Mouse (Mus musculus) layer of hippocampus, postnatal 14 days (tissue): ENCODE data around the gene Apoc2. TPM values are rescaled to one million over a fixed set of nuclear protein-coding genes. Genes with fewer than 3 reads are reported as not detected.

Experiments used
- DNase-seq, 2 experiments: peaks; one replicate each; pipeline ENCODE4 v3.0.0; 2021 to 2022; ENCODE audit warnings: low spot score in 2 of 2, mixed read lengths in 1 of 2
- long read RNA-seq, 2 experiments: library from polyadenylated mRNA; stranded (forward); transcript quantifications; one replicate each; pipeline ENCODE4 v2.0.0; 2021
- total RNA-seq, 2 experiments: library from RNA; stranded (reverse); gene quantifications; 2 replicates each; pipeline ENCODE4 v1.2.3; 2021

The Apoc2 gene
- total RNA-seq, result not detected
- long read RNA-seq, experiment 1, result 0 reads
- long read RNA-seq, experiment 2, result 0 reads

GRCm38 (mm10) chr7:19677872-19678271 lies at the start of gene Apoc2:
TSS of gene Apoc2 (minus strand) at chr7:19677941.
- no peak for DNase-seq

- no peak for DNase-seq
Measured at GRCm38 (mm10) chr7:19726541-19726940, 48.8 kb upstream of the Apoc2 start.

GRCm38 (mm10) chr7:19724167-19724566 lies 46.4 kb upstream of the Apoc2 start:
- no peak for DNase-seq

- no peak for DNase-seq
Measured at GRCm38 (mm10) chr7:19722754-19723195, 45.0 kb upstream of the Apoc2 start.

GRCm38 (mm10) chr7:19719200-19719599 lies 41.5 kb upstream of the Apoc2 start:
- DNase-seq, result no peak

- no peak for DNase-seq
Measured at GRCm38 (mm10) chr7:19718297-19718952, 40.7 kb upstream of the Apoc2 start.

GRCm38 (mm10) chr7:19717346-19717745 lies 39.6 kb upstream of the Apoc2 start:
- no peak for DNase-seq

GRCm38 (mm10) chr7:19716822-19717221 lies 39.1 kb upstream of the Apoc2 start:
- no peak for DNase-seq

- DNase-seq, result no peak
Measured at GRCm38 (mm10) chr7:19716055-19716682, 38.4 kb upstream of the Apoc2 start.

- DNase-seq, result peak; percentile 98 to 100
Measured at GRCm38 (mm10) chr7:19715239-19716054, 37.7 kb upstream of the Apoc2 start, which contains the start of gene Tomm40. TSS of gene Tomm40 (minus strand) at chr7:19715438.

GRCm38 (mm10) chr7:19714836-19715235 lies 37.1 kb upstream of the Apoc2 start:
- DNase-seq, result peak in 1 of 2 experiments; percentile 57

- DNase-seq, result no peak
Measured at GRCm38 (mm10) chr7:19713598-19713997, 35.9 kb upstream of the Apoc2 start.

GRCm38 (mm10) chr7:19713196-19713595 lies 35.5 kb upstream of the Apoc2 start:
- no peak for DNase-seq

- no peak for DNase-seq
Measured at GRCm38 (mm10) chr7:19712414-19712813, 34.7 kb upstream of the Apoc2 start.

- no peak for DNase-seq
Measured at GRCm38 (mm10) chr7:19710650-19711049, 32.9 kb upstream of the Apoc2 start.

GRCm38 (mm10) chr7:19705271-19705670 lies 27.5 kb upstream of the Apoc2 start:
- no peak for DNase-seq

- DNase-seq, result no peak
Measured at GRCm38 (mm10) chr7:19704475-19704874, 26.7 kb upstream of the Apoc2 start.

GRCm38 (mm10) chr7:19702859-19703555 lies 25.3 kb upstream of the Apoc2 start:
- DNase-seq, result no peak

GRCm38 (mm10) chr7:19701069-19701761 lies 23.5 kb upstream of the Apoc2 start:
- peak; percentile 67 to 73 for DNase-seq

GRCm38 (mm10) chr7:19700299-19701068 lies 22.7 kb upstream of the Apoc2 start:
- DNase-seq, result no peak
